Mouse (Mus musculus): ENCODE measurements at regions not wholly inside any gene's neighbourhood (a gene's known extent, or its start where the extent isn't known, plus 50 kb on each side); places are given as distances from the start of the nearest gene placed in this dataset.
A peak's percentile ranks its signal among the peaks of the same experiment; 100 is the strongest.

- no peaks in the 10 kb centered on the region for H3K4me1 ChIP-seq (ENCODE audit: control insufficient read depth, insufficient read depth, low read length)
- H3K27me3 ChIP-seq (ENCODE audit: control insufficient read depth, insufficient read depth, low read length), result no peaks in the 10 kb centered on the region
- H3K27ac ChIP-seq (ENCODE audit: low read depth, low read length), result no peak overlapping the region
- H3K4me3 ChIP-seq (ENCODE audit: low read length), result no peak overlapping the region
- 71% methylated on average over 4 of the region's 4 CpGs for WGBS
- H3K4me2 ChIP-seq (replicated peaks; ENCODE audit: low read depth, low read length), result no peak overlapping the region
- H3K36me3 ChIP-seq (ENCODE audit: control insufficient read depth, insufficient read depth, low read length), result no peaks in the 10 kb centered on the region
- H3K9me3 ChIP-seq (ENCODE audit: control insufficient read depth, low read length), result no peaks in the 10 kb centered on the region
- no peak overlapping the region for H3K9ac ChIP-seq (ENCODE audit: low read depth, low read length)
- no peak for ATAC-seq (ENCODE audit: low FRiP score, low TSS enrichment)
Measured at GRCm38 (mm10) chr3:134118898-134119297, 117.4 kb upstream of the Cxxc4 start.

DNA sequence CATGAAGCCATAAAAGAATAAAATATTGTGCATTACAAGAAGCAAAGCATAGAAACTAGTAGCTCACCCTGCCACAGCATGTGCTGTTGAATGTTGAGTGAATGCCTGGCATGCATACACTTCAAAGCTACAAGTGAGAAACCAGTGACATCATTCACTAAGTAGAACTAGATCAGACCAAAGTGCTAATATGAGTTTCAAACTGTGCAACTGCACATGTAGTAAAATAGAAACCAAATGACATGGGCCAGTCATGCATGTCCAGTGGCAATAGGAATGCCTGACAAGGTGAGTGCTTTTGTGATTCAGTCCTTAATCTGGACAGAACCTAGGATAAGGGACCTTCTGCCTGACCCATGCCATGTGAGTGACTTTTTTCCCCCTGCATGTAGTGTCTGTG lies 111.3 kb upstream of the Cxxc4 start:
- H3K4me2 ChIP-seq (replicated peaks; ENCODE audit: low read depth, low read length), result no peak overlapping the region
- no peak overlapping the region for H3K9ac ChIP-seq (ENCODE audit: low read depth, low read length)
- no peaks in the 10 kb centered on the region for H3K36me3 ChIP-seq (ENCODE audit: control insufficient read depth, insufficient read depth, low read length)
- no peaks in the 10 kb centered on the region for H3K9me3 ChIP-seq (ENCODE audit: control insufficient read depth, low read length)
- no peaks in the 10 kb centered on the region for H3K27me3 ChIP-seq (ENCODE audit: control insufficient read depth, insufficient read depth, low read length)
- H3K4me3 ChIP-seq (ENCODE audit: low read length), result no peak overlapping the region
- ATAC-seq (ENCODE audit: low FRiP score, low TSS enrichment), result no peak
- no peaks in the 10 kb centered on the region for H3K4me1 ChIP-seq (ENCODE audit: control insufficient read depth, insufficient read depth, low read length)
- no peak overlapping the region for H3K27ac ChIP-seq (ENCODE audit: low read depth, low read length)

DNA sequence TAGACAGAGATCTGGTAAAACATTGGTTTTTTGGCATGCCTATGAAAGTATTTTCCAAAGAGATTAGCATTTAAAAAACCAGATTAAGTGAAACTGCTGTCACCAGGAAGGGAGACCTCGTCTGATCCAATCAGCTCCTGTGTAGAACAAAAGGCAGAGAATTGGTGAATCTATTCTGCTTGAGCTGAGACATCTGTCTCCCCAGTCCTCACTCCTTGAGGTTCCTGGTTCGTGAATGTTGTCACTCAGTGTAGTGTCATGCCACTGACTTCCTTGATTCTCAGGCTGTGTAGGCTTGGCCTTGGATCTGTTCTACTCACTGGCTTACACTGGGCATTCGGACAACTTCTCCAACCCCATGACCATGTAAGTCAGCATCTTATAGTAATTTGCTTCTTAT lies 105.9 kb upstream of the Cxxc4 start:
- Histone ChIP-seq H3K4me2 (replicated peaks; ENCODE audit: low read depth, low read length) (no peak overlapping the region), H3K27ac (ENCODE audit: low read depth, low read length) (no peak overlapping the region), H3K4me3 (ENCODE audit: low read length) (no peak overlapping the region), H3K9ac (ENCODE audit: low read depth, low read length) (no peak overlapping the region), H3K4me1 (ENCODE audit: control insufficient read depth, insufficient read depth, low read length) (no peaks in the 10 kb centered on the region), H3K27me3 (ENCODE audit: control insufficient read depth, insufficient read depth, low read length) (no peaks in the 10 kb centered on the region), H3K9me3 (ENCODE audit: control insufficient read depth, low read length) (no peaks in the 10 kb centered on the region), H3K36me3 (ENCODE audit: control insufficient read depth, insufficient read depth, low read length) (no peaks in the 10 kb centered on the region)
- no peak for ATAC-seq (ENCODE audit: low FRiP score, low TSS enrichment)
- WGBS, result 67% methylated on average over 3 of the region's 3 CpGs

DNA sequence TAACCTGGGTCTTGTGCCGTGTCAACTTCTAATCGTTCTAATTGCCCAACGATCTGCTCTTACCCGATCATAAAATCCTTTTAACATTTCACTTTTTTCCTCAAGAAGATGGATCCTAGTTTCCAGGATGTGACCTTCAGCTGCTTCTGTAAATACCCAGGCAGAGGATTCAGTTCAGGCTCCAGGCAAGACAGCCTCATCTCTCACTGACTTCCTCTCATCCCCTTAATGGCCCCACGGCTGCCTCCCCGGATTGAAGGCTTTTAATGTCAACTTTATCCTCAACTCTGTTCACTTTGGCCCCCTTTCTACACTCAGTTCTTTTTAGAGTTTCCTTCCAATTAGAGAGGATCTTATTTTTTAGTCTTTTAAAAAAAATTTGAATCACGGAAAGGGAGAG lies 91.0 kb upstream of the Cxxc4 start:
- Histone ChIP-seq H3K36me3 (ENCODE audit: control insufficient read depth, insufficient read depth, low read length) (no peaks in the 10 kb centered on the region), H3K4me1 (ENCODE audit: control insufficient read depth, insufficient read depth, low read length) (no peaks in the 10 kb centered on the region), H3K4me2 (replicated peaks; ENCODE audit: low read depth, low read length) (peak overlapping the region; percentile 28), H3K9ac (ENCODE audit: low read depth, low read length) (no peak overlapping the region), H3K27me3 (ENCODE audit: control insufficient read depth, insufficient read depth, low read length) (no peaks in the 10 kb centered on the region), H3K4me3 (ENCODE audit: low read length) (0 out of 2 replicates have a peak overlapping the region, but pooled peaks have one; percentile 2), H3K27ac (ENCODE audit: low read depth, low read length) (no peak overlapping the region), H3K9me3 (ENCODE audit: control insufficient read depth, low read length) (no peaks in the 10 kb centered on the region)
- WGBS, result 3% methylated on average over 7 of the region's 7 CpGs
- ATAC-seq (ENCODE audit: low FRiP score, low TSS enrichment), result no peak

DNA sequence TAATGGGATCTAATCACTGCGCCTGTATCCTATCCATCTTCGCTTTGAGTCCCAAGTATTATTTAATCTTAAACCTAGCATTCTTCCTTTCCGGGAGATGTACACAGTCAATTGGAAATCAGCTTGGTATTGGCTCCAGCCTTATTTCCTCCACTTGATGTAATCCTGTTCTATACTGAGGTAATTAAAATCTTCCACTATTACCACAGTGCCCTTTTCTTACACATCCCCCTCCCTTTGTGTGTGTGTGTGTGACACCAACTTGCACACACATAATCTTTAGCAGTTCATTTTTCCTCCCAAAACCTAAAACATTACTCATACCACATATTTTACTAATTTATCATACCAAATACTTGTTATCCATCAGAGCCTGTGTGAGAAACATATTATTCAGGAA lies 90.3 kb upstream of the Cxxc4 start:
- no peak overlapping the region for H3K4me2 ChIP-seq (replicated peaks; ENCODE audit: low read depth, low read length)
- no peaks in the 10 kb centered on the region for H3K4me1 ChIP-seq (ENCODE audit: control insufficient read depth, insufficient read depth, low read length)
- 90% methylated on average over 3 of the region's 3 CpGs for WGBS
- H3K27me3 ChIP-seq (ENCODE audit: control insufficient read depth, insufficient read depth, low read length), result no peaks in the 10 kb centered on the region
- no peaks in the 10 kb centered on the region for H3K9me3 ChIP-seq (ENCODE audit: control insufficient read depth, low read length)
- no peak overlapping the region for H3K9ac ChIP-seq (ENCODE audit: low read depth, low read length)
- ATAC-seq (ENCODE audit: low FRiP score, low TSS enrichment), result 0 out of 2 replicates have a peak, but pooled peaks have one; percentile 13
- H3K27ac ChIP-seq (ENCODE audit: low read depth, low read length), result no peak overlapping the region
- H3K4me3 ChIP-seq (ENCODE audit: low read length), result no peak overlapping the region
- H3K36me3 ChIP-seq (ENCODE audit: control insufficient read depth, insufficient read depth, low read length), result no peaks in the 10 kb centered on the region

DNA sequence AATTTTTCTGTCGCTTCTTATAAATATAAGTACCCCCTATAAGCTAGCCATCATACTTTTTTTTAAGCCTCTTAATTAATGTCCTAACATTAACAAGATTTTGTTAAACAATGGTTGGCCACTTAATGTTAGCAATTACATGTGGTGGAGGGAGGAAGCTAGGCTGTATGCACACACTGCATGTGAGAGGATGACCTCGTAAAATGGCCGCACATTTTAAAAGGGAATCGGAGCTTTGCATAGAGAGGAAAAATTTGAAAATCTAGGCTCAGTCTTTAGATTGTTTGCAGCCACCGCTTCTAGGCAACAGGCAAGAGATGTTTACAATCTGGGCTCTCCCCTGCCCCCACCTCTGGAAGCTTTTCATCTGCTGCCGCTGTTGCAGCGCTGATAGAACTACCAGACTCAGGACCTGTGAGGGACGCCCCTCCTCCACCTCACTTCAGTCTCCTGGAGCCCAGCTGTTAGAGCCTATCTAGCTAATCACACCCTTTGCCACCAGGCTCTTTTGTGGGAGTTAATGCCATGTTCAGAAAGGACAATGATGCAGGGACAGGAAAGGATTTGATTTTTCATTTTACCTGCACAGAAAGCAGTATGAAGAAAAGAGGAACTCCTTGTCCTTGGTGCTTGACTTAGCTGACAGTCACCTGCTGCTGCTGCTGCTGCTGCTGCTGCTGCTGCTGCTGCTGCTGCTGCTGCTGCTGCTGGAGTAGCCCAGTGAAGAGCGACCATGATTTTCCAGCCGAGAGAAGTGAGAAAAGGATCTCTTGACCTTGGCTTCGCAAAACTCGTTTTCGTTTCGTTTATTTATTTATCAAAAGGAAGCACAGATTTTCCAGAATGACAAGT lies 89.7 kb upstream of the Cxxc4 start:
- Histone ChIP-seq H3K4me1 (ENCODE audit: control insufficient read depth, insufficient read depth, low read length) (no peaks in the 10 kb centered on the region), H3K27me3 (ENCODE audit: control insufficient read depth, insufficient read depth, low read length) (no peaks in the 10 kb centered on the region), H3K36me3 (ENCODE audit: control insufficient read depth, insufficient read depth, low read length) (no peaks in the 10 kb centered on the region), H3K27ac (ENCODE audit: low read depth, low read length) (no peak overlapping the region), H3K9me3 (ENCODE audit: control insufficient read depth, low read length) (no peaks in the 10 kb centered on the region), H3K9ac (ENCODE audit: low read depth, low read length) (no peak overlapping the region), H3K4me3 (ENCODE audit: low read length) (peak overlapping the region; percentile 26; the same call in 1 of the 2 replicates), H3K4me2 (replicated peaks; ENCODE audit: low read depth, low read length) (peak overlapping the region; percentile 50)
- ATAC-seq (ENCODE audit: low FRiP score, low TSS enrichment), result peak; percentile 97
- WGBS, result 18% methylated on average over 14 of the region's 14 CpGs

DNA sequence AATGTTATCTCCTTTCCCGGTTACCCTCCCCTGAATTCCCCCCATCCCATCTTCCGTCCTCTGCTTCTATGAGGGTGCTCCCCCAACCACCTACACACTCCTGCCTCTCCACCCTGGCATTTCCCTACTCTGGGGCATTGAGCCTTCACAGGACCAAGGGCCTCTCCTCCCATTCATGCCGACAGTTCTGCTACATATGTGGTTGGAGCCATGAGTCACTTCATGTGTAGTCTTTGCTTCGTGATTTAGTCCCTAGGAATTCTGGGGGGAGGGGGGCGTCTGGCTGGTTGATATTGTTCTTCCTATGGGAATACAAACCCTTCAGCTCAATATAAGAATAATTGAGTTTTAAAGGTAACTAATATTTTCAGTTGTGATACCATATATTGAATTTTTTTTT lies 74.0 kb upstream of the Cxxc4 start:
- ATAC-seq (ENCODE audit: low FRiP score, low TSS enrichment), result no peak
- no peak overlapping the region for H3K4me3 ChIP-seq (ENCODE audit: low read length)
- 83% methylated on average over 5 of the region's 5 CpGs for WGBS

GRCm38 (mm10) chr3:134169922-134170321 lies 66.4 kb upstream of the Cxxc4 start:
- no peak overlapping the region for H3K4me3 ChIP-seq (ENCODE audit: low read length)

More for the DNA sequence above, 74.0 kb upstream of the Cxxc4 start:
- no peak overlapping the region for H3K27ac ChIP-seq (ENCODE audit: low read depth, low read length)
- no peaks in the 10 kb centered on the region for H3K27me3 ChIP-seq (ENCODE audit: control insufficient read depth, insufficient read depth, low read length)
- H3K4me1 ChIP-seq (ENCODE audit: control insufficient read depth, insufficient read depth, low read length), result no peaks in the 10 kb centered on the region
- H3K36me3 ChIP-seq (ENCODE audit: control insufficient read depth, insufficient read depth, low read length), result no peaks in the 10 kb centered on the region
- H3K9me3 ChIP-seq (ENCODE audit: control insufficient read depth, low read length), result no peaks in the 10 kb centered on the region
- no peak overlapping the region for H3K4me2 ChIP-seq (replicated peaks; ENCODE audit: low read depth, low read length)
- no peak overlapping the region for H3K9ac ChIP-seq (ENCODE audit: low read depth, low read length)

GRCm38 (mm10) chr3:134172357-134172756 lies 63.9 kb upstream of the Cxxc4 start:
- Histone ChIP-seq H3K4me2 (replicated peaks; ENCODE audit: low read depth, low read length) (no peak overlapping the region), H3K4me3 (ENCODE audit: low read length) (no peak overlapping the region), H3K4me1 (ENCODE audit: control insufficient read depth, insufficient read depth, low read length) (no peaks in the 10 kb centered on the region), H3K9ac (ENCODE audit: low read depth, low read length) (no peak overlapping the region), H3K27ac (ENCODE audit: low read depth, low read length) (no peak overlapping the region), H3K27me3 (ENCODE audit: control insufficient read depth, insufficient read depth, low read length) (no peaks in the 10 kb centered on the region), H3K9me3 (ENCODE audit: control insufficient read depth, low read length) (no peaks in the 10 kb centered on the region), H3K36me3 (ENCODE audit: control insufficient read depth, insufficient read depth, low read length) (no peaks in the 10 kb centered on the region)
- WGBS, result 32% methylated on average over 3 of the region's 3 CpGs
- ATAC-seq (ENCODE audit: low FRiP score, low TSS enrichment), result no peak

More at GRCm38 (mm10) chr3:134169922-134170321, 66.4 kb upstream of the Cxxc4 start:
- 50% methylated on average over 1 of the region's 1 CpGs for WGBS
- Histone ChIP-seq H3K9ac (ENCODE audit: low read depth, low read length) (no peak overlapping the region), H3K9me3 (ENCODE audit: control insufficient read depth, low read length) (no peaks in the 10 kb centered on the region), H3K36me3 (ENCODE audit: control insufficient read depth, insufficient read depth, low read length) (no peaks in the 10 kb centered on the region), H3K27ac (ENCODE audit: low read depth, low read length) (no peak overlapping the region), H3K4me2 (replicated peaks; ENCODE audit: low read depth, low read length) (no peak overlapping the region), H3K27me3 (ENCODE audit: control insufficient read depth, insufficient read depth, low read length) (no peaks in the 10 kb centered on the region), H3K4me1 (ENCODE audit: control insufficient read depth, insufficient read depth, low read length) (no peaks in the 10 kb centered on the region)
- ATAC-seq (ENCODE audit: low FRiP score, low TSS enrichment), result no peak

All from kidney, embryonic 14.5 days (tissue).